9 mouse cellular contexts compared by ENCODE assay signal in genomic region chr9:56636214-56636613, GRCm38 (mm10).
DNase-seq lines count a peak whose midpoint lies in the region; ATAC-seq lines count a peak whose summit lies in the region.
"Had no signal": no experiment of that assay in that cellular context is flagged by ENCODE, and none has a peak within 500 bp of the region (broad histone marks: within the 10 kb centered on the region; RNA-seq: fewer than 3 reads in every experiment).

No protein-coding gene starts in this region.

- peak; percentile 57 to 67 for DNase-seq in CD8-positive naive resting alpha-beta T cell, adult 2 months (ENCODE audit: low read depth in 2 of 2, low spot score in 2 of 2)
- peak; percentile 38 for DNase-seq in c-Kit-negative CD71-positive TER-119-positive erythroid progenitor cells, embryonic 14.5 days (ENCODE audit: low read depth, low spot score)
- DNase-seq in forebrain, embryonic 10.5 days (ENCODE audit: extremely low spot score, low spot score), result peak; percentile 89
- peak; percentile 86 to 89 for DNase-seq in kidney, postnatal 25 days
- DNase-seq in liver, embryonic 13.5 days, result peak; percentile 47
- DNase-seq in neural tube, embryonic 11.5 days (ENCODE audit: low spot score), result peak; percentile 90

- peaks cover 38% of the 10 kb centered on the region for H3K4me1 ChIP-seq in forebrain, embryonic 10.5 days
- peaks cover 31% of the 10 kb centered on the region for H3K4me1 ChIP-seq in heart, embryonic 15.5 days (replicated peaks)
- H3K4me1 ChIP-seq in liver, embryonic 13.5 days (replicated peaks), result peaks cover 5% of the 10 kb centered on the region; the same call in 1 of the 2 replicates
- peaks cover 8% of the 10 kb centered on the region; the same call in 1 of the 2 replicates for H3K4me1 ChIP-seq in neural tube, embryonic 11.5 days (ENCODE audit: control insufficient read depth, insufficient read depth, low read length)
- H3K4me1 ChIP-seq in stomach, embryonic 16.5 days (ENCODE audit: control insufficient read depth, insufficient read depth, low read length), result peaks cover 16% of the 10 kb centered on the region

- H3K9ac ChIP-seq in heart, embryonic 15.5 days, result no peak overlapping the region
- no peak overlapping the region for H3K9ac ChIP-seq in liver, embryonic 13.5 days
- H3K9ac ChIP-seq in neural tube, embryonic 11.5 days (ENCODE audit: low read length), result no peak overlapping the region
- peak overlapping the region; percentile 78; the same call in 1 of the 2 replicates for H3K9ac ChIP-seq in stomach, embryonic 16.5 days (ENCODE audit: low read length)

- peaks cover 100% of the 10 kb centered on the region for H3K27me3 ChIP-seq in forebrain, embryonic 10.5 days (ENCODE audit: poor library complexity, severe bottlenecking)
- H3K27me3 ChIP-seq in heart, embryonic 15.5 days, result peaks cover 83% of the 10 kb centered on the region
- H3K27me3 ChIP-seq in liver, embryonic 13.5 days, result peaks cover 87% of the 10 kb centered on the region
- peaks cover 31% of the 10 kb centered on the region for H3K27me3 ChIP-seq in neural tube, embryonic 11.5 days (ENCODE audit: control insufficient read depth, insufficient read depth, low read length)
- H3K27me3 ChIP-seq in stomach, embryonic 16.5 days (ENCODE audit: control insufficient read depth, insufficient read depth, low read length), result peaks cover 39% of the 10 kb centered on the region

- no peaks in the 10 kb centered on the region for H3K9me3 ChIP-seq in forebrain, embryonic 10.5 days
- no peaks in the 10 kb centered on the region for H3K9me3 ChIP-seq in heart, embryonic 15.5 days (replicated peaks)
- H3K9me3 ChIP-seq in liver, embryonic 13.5 days (replicated peaks), result no peaks in the 10 kb centered on the region
- H3K9me3 ChIP-seq in neural tube, embryonic 11.5 days (ENCODE audit: control insufficient read depth, low read length), result no peaks in the 10 kb centered on the region
- no peaks in the 10 kb centered on the region for H3K9me3 ChIP-seq in stomach, embryonic 16.5 days (replicated peaks; ENCODE audit: control insufficient read depth, low read length)

- peak overlapping the region; percentile 76 for H3K4me3 ChIP-seq in forebrain, embryonic 10.5 days
- H3K4me3 ChIP-seq in heart, embryonic 15.5 days, result peak overlapping the region; percentile 60
- H3K4me3 ChIP-seq in liver, embryonic 13.5 days (replicated peaks), result peak overlapping the region; percentile 53; the same call in 1 of the 2 replicates
- H3K4me3 ChIP-seq in neural tube, embryonic 11.5 days (ENCODE audit: low read depth, low read length), result peak overlapping the region; percentile 49
- H3K4me3 ChIP-seq in stomach, embryonic 16.5 days (replicated peaks; ENCODE audit: low read length), result peak overlapping the region; percentile 68

- H3K27ac ChIP-seq in forebrain, embryonic 10.5 days, result peak overlapping the region; percentile 83; the same call in 1 of the 2 replicates
- no peak overlapping the region for H3K27ac ChIP-seq in heart, embryonic 15.5 days
- H3K27ac ChIP-seq in liver, embryonic 13.5 days, result no peak overlapping the region
- H3K27ac ChIP-seq in neural tube, embryonic 11.5 days (ENCODE audit: low read depth, low read length), result no peak overlapping the region
- H3K27ac ChIP-seq in stomach, embryonic 16.5 days (ENCODE audit: low read length), result no peak overlapping the region
- H3K27ac ChIP-seq: macrophage had no signal

- WGBS in forebrain, embryonic 10.5 days, result under 1% methylated on average over 10 of the region's 10 CpGs
- under 1% methylated on average over 10 of the region's 10 CpGs for WGBS in heart, embryonic 15.5 days
- under 1% methylated on average over 10 of the region's 10 CpGs for WGBS in liver, embryonic 13.5 days (ENCODE audit: insufficient replicate concordance)
- 0% methylated on average over 10 of the region's 10 CpGs for WGBS in neural tube, embryonic 11.5 days
- under 1% methylated on average over 10 of the region's 10 CpGs for WGBS in stomach, embryonic 16.5 days

- peak overlapping the region; percentile 98 for H3K4me2 ChIP-seq in heart, embryonic 15.5 days
- peak overlapping the region; percentile 69 for H3K4me2 ChIP-seq in liver, embryonic 13.5 days
- peak overlapping the region; percentile 98 for H3K4me2 ChIP-seq in neural tube, embryonic 11.5 days (ENCODE audit: low read depth)
- H3K4me2 ChIP-seq in stomach, embryonic 16.5 days (ENCODE audit: low read depth, low read length), result peak overlapping the region; percentile 98

- H3K36me3 ChIP-seq in forebrain, embryonic 10.5 days (replicated peaks), result no peaks in the 10 kb centered on the region
- no peaks in the 10 kb centered on the region for H3K36me3 ChIP-seq in heart, embryonic 15.5 days
- no peaks in the 10 kb centered on the region for H3K36me3 ChIP-seq in liver, embryonic 13.5 days
- no peaks in the 10 kb centered on the region for H3K36me3 ChIP-seq in neural tube, embryonic 11.5 days (ENCODE audit: control insufficient read depth, insufficient read depth, low read length)
- no peaks in the 10 kb centered on the region for H3K36me3 ChIP-seq in stomach, embryonic 16.5 days (ENCODE audit: control insufficient read depth, insufficient read depth, low read length)

- peak; percentile 40 for ATAC-seq in heart, embryonic 15.5 days (replicated peaks; ENCODE audit: insufficient number of reproducible peaks, insufficient read depth, low FRiP score, low read depth)
- peak; percentile 23; the same call in 1 of the 2 replicates for ATAC-seq in liver, embryonic 13.5 days (ENCODE audit: low read depth)
- ATAC-seq in neural tube, embryonic 11.5 days (ENCODE audit: insufficient read depth, low FRiP score, low TSS enrichment), result peak; percentile 54
- ATAC-seq in stomach, embryonic 16.5 days (ENCODE audit: insufficient read depth, low FRiP score), result peak; percentile 45

Comparison
In these comparisons a context has a peak if more than half of its experiments do, and no peak if none do; other contexts are left out.
1. DNase-seq: peak in every context shown above with its lines; median percentile 90 in neural tube, embryonic 11.5 days; 89 in forebrain, embryonic 10.5 days; 88 in kidney, postnatal 25 days; 62 in CD8-positive naive resting alpha-beta T cell, adult 2 months; 47 in liver, embryonic 13.5 days; 38 in c-Kit-negative CD71-positive TER-119-positive erythroid progenitor cells, embryonic 14.5 days.